Mouse (Mus musculus) frontal cortex, postnatal 25 days (tissue): Measurements from ENCODE around the gene Zwilch.
A peak's percentile ranks its signal among the peaks of the same experiment; 100 is the strongest.

Experiments
- DNase-seq, 2 experiments: peaks; one replicate each; pipeline ENCODE4 v3.0.0; 2022; ENCODE audit warnings: low spot score in 2 of 2

Zwilch gene

DNA sequence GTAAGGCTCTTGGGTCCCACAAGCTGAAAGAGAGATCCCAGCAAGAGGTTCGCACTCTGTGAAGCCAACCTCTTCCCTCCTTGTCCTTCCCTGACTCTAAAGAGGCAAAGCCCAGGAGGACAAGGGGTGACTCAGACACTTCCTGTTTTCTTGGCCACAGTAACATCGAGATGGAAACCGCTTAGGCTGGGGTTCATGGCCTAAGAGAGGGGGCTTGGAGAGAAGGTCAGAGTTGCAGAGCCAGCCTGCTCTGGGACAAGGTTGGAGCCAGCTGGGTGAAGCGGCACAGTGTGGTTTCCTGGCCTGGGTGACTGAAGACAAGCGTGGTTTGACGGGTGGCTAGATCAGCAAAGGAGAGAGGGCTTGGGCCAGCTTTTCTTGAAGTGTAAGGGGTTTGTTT, 67.6 kb downstream of the Zwilch start:
- DNase-seq, result no peak

DNA sequence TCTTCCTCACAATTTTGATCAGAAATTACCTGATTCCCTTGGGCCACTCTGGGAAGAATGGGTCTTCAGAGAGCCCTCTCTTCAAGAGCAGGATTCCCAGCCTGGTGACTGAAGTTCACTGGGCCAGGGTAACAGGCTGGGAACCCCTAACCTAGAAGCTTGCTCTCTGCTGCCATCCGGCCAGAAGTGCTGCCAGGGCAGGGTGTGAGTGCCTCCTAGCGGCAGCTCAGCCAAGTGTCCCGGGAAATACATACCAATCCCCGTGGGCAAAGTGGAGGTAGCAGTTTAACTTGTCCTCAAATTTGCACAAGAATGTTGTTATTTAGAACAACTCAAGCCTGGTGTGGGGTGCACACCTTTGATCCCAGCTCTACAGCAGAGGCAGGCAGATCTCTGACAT, 72.5 kb downstream of the Zwilch start:
- peak; percentile 24 to 39 for DNase-seq

DNA sequence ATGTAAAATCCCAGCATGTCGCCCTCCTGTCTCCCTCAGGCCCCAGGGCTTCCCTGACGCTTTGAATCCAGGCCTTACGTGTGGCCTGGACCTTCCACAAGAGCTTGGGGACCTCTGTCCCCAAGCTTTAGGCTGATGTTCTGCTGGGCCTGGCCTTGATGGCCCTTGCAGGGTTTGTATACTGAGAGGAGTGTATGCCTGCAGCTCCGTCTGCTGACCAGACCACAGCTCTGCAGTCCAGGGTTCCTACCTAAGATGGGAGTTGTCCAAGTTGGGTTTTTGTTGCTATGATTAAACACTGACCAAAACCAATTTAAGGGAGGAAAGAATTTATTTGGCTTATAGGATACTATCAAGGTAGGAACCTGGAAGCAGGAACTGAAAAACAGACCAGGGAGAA, 74.6 kb downstream of the Zwilch start:
- no peak for DNase-seq

DNA sequence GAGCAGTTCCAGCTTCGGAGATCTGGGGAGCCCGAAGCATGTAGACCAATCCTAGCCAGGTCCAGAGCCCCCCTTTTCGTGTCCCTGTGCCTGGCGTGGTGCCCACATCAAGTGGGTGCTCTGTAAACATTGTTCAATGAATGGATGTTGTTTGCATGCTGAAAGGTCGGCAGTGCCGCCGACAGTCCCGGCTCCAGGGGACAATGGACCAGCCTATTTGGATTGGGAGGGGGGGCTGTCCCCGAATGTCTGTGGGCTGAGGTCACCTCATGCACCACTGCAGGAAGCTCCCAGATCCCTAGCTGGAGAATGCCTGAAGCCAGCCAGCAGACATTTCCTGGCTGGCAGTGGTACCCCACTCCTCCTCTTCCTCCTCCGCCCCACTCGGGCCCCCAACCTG, 78.8 kb downstream of the Zwilch start:
- DNase-seq, result no peak

DNA sequence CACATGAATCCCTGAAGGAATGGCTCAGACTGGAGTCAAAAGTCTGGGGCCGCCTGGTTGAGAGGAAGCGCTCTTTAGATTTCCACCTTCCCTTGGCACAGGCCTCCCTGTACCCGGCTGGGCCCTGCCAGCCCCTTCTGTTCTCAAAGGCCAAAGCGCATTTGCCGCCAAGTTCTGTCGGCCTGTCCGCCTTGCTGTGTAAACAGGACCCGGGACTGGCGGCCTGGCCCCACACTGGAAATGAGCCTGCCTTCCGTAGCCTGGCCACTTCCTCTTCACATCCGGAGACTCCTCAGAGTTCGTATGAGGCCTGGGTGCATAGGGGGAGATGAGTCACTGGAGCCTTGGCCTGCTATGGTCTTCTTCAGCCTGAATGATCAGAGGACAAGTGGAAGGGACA, 83.9 kb downstream of the Zwilch start:
- DNase-seq, result no peak

DNA sequence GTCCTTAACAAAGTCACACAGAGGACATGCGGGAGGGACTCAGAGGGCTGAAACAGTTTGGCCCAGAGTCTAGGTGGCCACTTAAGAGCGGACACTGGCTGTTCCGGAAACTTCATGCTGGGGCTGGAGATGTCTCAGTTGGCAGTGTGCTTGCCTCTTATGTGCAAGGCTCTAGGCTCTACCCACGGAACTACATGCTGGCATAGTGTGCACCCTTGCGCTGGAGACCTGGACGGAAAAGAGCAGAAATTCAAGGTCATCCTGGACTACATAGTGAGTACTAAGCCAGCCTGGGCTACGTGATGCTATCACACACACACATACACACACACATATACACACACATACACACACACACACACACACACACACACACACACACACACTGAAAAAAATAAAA, 84.6 kb downstream of the Zwilch start:
- no peak for DNase-seq

DNA sequence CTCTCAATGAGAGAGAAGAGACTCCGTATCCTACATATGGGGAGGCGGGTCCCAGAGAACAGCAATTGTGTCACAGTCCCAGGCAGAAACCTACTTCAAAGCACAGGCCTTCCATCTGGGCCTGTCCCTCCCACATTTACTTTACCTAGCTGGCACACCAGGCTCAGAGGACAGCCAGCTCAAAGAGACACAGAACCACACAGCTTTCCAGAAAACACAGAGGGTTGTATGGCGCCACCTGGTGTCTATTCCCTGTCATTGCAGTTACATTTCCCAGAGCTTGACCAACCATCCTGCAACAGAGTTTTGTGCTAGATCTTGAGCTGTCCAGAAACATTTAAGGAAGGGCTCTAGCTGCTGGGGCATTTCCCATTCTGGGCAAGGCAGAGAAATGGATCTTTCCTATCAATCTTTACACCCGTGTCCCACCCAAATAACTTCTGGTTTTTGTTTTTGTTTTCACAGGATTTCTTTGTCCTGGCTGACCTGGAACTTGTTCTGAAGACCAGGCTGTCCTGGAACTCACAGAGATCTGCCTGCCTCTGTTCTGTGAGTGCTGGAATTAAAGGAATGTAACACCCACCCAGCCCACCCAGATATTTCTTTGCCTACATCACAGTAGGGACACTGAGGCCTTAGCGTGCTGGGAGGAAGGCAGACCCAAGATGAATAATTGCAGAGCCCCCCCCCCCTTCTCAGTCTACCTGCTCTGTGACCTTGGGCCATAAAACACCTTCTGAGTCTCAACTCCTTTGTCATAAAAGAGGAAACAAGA, 85.3 kb downstream of the Zwilch start:
- peak; percentile 67 to 74 for DNase-seq
